Mouse (Mus musculus) NIH3T3 (cell line): ENCODE measurements around the gene Mlf1.

Experiments
- DNase-seq: peaks from one replicate; pipeline ENCODE4 v3.0.0-alpha.2; 2012; ENCODE audit warnings: low read depth

The Mlf1 gene

DNA sequence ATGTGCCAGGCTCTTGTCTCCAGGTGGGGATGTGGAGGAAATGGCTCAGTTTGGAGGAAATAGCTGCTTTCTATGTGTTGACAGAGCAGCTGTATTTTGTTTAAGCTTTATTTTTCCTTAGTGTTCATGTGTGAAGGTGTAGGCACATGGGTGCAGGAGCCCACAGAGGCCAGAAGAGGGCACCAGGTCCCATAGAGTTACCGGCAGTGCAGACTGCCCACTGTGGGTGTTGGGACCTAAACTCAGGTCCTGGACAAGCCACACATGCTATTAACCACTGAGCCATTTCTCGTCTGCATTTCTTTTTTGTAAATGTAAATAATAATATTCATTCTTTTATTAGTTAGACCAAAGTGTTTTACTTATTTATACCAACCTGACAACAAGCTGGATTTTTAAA is 73.2 kb downstream of the Mlf1 start:
- DNase-seq, result no peak
